Mouse (Mus musculus): ENCODE results near the gene Fam193b. TPM values are rescaled to one million over a fixed set of nuclear protein-coding genes. Genes with fewer than 3 reads are reported as not detected.
A peak's percentile ranks its signal among the peaks of the same experiment; 100 is the strongest.

Gene Fam193b
- polyA plus RNA-seq (2015; fragmentation: Nextera tagmentation; extraction: Ambion mirVana), result 26.1 and 30.1 TPM in 2 replicates

DNA sequence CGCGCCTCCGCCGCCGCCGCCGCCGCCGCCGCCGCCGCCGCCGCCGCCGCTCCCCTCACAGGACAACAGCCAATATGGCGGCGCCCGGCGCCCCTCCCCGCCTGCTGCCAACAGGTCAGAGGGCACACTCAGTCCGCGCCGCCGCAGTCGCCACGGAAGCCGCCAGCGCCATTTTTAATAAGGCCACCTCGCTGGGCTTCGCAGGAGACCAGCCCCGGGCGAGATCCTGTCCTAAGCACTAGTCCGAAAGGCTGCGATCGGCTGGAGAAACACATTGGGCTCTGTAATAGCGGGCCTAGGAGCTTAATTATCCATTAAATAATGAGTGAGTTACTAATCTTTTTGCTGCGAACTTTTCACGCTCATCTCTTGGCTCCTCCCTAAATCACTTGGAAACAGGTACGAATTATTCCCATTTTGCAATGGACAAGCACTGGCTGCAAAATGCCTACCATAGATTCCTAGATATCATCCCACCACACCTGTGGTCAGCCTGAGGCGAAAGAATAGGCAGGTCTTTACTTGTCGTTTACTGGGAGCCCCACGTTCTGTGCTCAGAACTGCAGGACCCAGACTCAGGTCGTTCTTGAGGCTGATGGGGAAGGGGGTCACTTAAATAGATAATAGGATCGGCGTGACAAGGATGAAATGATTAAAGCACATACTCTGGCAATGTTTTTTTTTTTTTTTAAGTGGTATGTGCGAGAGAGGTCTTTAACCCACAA is at the start of gene Fam193b:
TSS of gene Fam193b (minus strand) at position 94 of the 725 bp plus-strand sequence.
- H3K4me2 ChIP-seq (ENCODE audit: low read depth, low read length), result peak within 1 kb of the TSS; percentile 96
- H3K27ac ChIP-seq (ENCODE audit: low read length), result peak within 1 kb of the TSS; percentile 91
- H3K4me1 ChIP-seq (ENCODE audit: control insufficient read depth, insufficient read depth, low read length), result peaks cover 15% of the 10 kb centered on the region
- ATAC-seq (ENCODE audit: insufficient read depth, low FRiP score), result peak; percentile 94
- H3K36me3 ChIP-seq (ENCODE audit: control insufficient read depth, insufficient read depth, low read length), result no peaks in the 10 kb centered on the region
- no peaks in the 10 kb centered on the region for H3K27me3 ChIP-seq (ENCODE audit: control insufficient read depth, insufficient read depth, low read length)
- WGBS, result 2% methylated on average over 26 of the region's 47 CpGs
- no peaks in the 10 kb centered on the region for H3K9me3 ChIP-seq (replicated peaks; ENCODE audit: control insufficient read depth, low read length)
- peak within 1 kb of the TSS; percentile 95 for H3K9ac ChIP-seq (ENCODE audit: low read length)
- peak within 1 kb of the TSS; percentile 94 for H3K4me3 ChIP-seq (replicated peaks; ENCODE audit: low read length)

DNA sequence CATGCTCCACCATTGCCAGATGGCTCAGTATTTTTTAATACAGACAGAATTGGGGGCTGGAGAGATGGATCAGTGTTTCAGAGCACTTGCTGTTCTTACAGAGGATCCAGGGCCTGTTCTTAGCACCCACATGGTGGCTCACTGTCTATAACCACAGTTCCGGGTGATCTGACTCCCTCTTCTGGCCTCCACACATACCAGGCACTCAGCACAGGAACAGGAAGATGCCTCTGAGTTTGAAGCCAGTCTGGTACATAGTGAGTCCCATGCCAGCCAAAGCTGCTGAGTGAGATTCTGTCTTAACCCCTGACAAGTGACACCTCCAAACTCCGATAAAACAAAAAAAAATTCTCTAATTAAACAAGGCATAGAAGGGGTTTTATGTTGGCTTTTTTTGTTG is 49.4 kb upstream of the Fam193b start:
- no peak for ATAC-seq (ENCODE audit: insufficient read depth, low FRiP score)
- no peaks in the 10 kb centered on the region for H3K36me3 ChIP-seq (ENCODE audit: control insufficient read depth, insufficient read depth, low read length)
- no peak overlapping the region for H3K9ac ChIP-seq (ENCODE audit: low read length)
- H3K27ac ChIP-seq (ENCODE audit: low read length), result no peak overlapping the region
- no peaks in the 10 kb centered on the region for H3K9me3 ChIP-seq (replicated peaks; ENCODE audit: control insufficient read depth, low read length)
- H3K4me3 ChIP-seq (replicated peaks; ENCODE audit: low read length), result no peak overlapping the region
- H3K4me1 ChIP-seq (ENCODE audit: control insufficient read depth, insufficient read depth, low read length), result peaks cover 10% of the 10 kb centered on the region
- no peaks in the 10 kb centered on the region for H3K27me3 ChIP-seq (ENCODE audit: control insufficient read depth, insufficient read depth, low read length)
- 82% methylated on average over 2 of the region's 2 CpGs for WGBS
- no peak overlapping the region for H3K4me2 ChIP-seq (ENCODE audit: low read depth, low read length)

DNA sequence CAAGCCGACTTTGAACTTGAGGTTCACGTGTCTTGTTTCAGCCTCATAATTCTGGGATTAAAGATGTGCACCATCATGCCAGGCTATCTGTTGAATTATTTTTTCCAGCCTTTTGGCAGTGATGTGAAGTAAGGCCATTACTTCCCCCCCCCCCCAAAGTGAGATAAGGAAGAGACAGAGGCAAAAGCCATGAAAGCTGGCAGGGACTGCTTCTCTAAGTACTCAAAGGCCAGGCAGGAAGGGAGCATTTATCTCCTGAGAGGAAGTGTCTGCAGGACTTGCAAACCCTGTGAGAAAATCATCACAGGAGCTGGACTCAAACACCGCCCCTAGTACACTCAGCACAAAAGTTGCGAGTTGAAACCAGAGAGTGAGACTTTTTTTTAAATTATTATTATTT is 48.4 kb upstream of the Fam193b start:
- Histone ChIP-seq H3K36me3 (ENCODE audit: control insufficient read depth, insufficient read depth, low read length) (no peaks in the 10 kb centered on the region), H3K9me3 (replicated peaks; ENCODE audit: control insufficient read depth, low read length) (no peaks in the 10 kb centered on the region), H3K4me1 (ENCODE audit: control insufficient read depth, insufficient read depth, low read length) (peaks cover 10% of the 10 kb centered on the region), H3K27ac (ENCODE audit: low read length) (no peak overlapping the region), H3K9ac (ENCODE audit: low read length) (no peak overlapping the region), H3K27me3 (ENCODE audit: control insufficient read depth, insufficient read depth, low read length) (no peaks in the 10 kb centered on the region), H3K4me3 (replicated peaks; ENCODE audit: low read length) (no peak overlapping the region), H3K4me2 (ENCODE audit: low read depth, low read length) (no peak overlapping the region)
- 87% methylated on average over 4 of the region's 4 CpGs for WGBS
- no peak for ATAC-seq (ENCODE audit: insufficient read depth, low FRiP score)

DNA sequence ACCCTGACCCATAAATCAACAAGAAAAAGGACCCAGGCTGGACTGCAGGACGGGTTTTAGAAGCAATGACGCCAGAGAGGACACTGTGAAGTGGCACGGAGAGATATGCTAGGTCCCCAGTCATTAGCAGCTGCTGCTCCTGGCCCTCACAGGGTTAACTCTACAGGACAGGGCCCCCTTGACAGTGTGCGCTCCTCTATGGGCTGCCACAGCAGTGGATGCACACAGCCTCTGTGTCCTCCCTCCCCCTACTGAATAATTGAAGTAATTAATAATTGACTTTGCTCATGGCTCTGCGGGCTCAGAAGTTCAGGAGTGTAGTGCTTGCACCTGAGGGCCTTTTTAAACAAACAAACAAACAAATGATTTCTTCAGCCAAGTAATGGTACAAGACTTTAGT is 42.6 kb upstream of the Fam193b start:
- no peaks in the 10 kb centered on the region; the same call in 1 of the 2 replicates for H3K36me3 ChIP-seq (ENCODE audit: control insufficient read depth, insufficient read depth, low read length)
- H3K9ac ChIP-seq (ENCODE audit: low read length), result no peak overlapping the region
- no peak for ATAC-seq (ENCODE audit: insufficient read depth, low FRiP score)
- no peaks in the 10 kb centered on the region for H3K9me3 ChIP-seq (replicated peaks; ENCODE audit: control insufficient read depth, low read length)
- no peak overlapping the region for H3K27ac ChIP-seq (ENCODE audit: low read length)
- H3K4me3 ChIP-seq (replicated peaks; ENCODE audit: low read length), result no peak overlapping the region
- no peaks in the 10 kb centered on the region for H3K27me3 ChIP-seq (ENCODE audit: control insufficient read depth, insufficient read depth, low read length)
- H3K4me1 ChIP-seq (ENCODE audit: control insufficient read depth, insufficient read depth, low read length), result no peaks in the 10 kb centered on the region
- no peak overlapping the region for H3K4me2 ChIP-seq (ENCODE audit: low read depth, low read length)
- WGBS, result 33% methylated on average over 5 of the region's 5 CpGs

DNA sequence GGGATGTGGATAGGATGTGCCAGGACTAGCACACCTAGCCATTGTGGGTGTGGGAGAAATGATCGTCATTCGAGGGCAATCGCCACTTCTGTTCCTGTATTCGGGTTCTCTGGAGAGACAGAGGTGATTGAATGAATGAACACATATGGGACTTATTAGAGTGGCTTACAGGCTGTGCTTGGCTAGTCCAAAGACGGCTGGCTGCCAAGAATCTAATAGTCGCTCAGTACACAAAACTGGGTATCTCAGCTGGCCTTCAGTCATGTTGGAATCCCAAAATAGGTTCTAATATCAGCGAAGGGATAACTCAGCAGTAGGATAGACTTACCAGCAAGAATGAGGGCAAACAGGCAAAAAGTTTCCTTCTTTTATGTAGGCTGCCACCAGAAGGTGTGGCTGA is 41.1 kb upstream of the Fam193b start:
- WGBS, result 91% methylated on average over 7 of the region's 7 CpGs
- Histone ChIP-seq H3K4me2 (ENCODE audit: low read depth, low read length) (no peak overlapping the region), H3K9ac (ENCODE audit: low read length) (no peak overlapping the region), H3K36me3 (ENCODE audit: control insufficient read depth, insufficient read depth, low read length) (no peaks in the 10 kb centered on the region; the same call in 1 of the 2 replicates), H3K27ac (ENCODE audit: low read length) (no peak overlapping the region), H3K9me3 (replicated peaks; ENCODE audit: control insufficient read depth, low read length) (no peaks in the 10 kb centered on the region), H3K27me3 (ENCODE audit: control insufficient read depth, insufficient read depth, low read length) (no peaks in the 10 kb centered on the region), H3K4me1 (ENCODE audit: control insufficient read depth, insufficient read depth, low read length) (no peaks in the 10 kb centered on the region), H3K4me3 (replicated peaks; ENCODE audit: low read length) (no peak overlapping the region)
- ATAC-seq (ENCODE audit: insufficient read depth, low FRiP score), result no peak

DNA sequence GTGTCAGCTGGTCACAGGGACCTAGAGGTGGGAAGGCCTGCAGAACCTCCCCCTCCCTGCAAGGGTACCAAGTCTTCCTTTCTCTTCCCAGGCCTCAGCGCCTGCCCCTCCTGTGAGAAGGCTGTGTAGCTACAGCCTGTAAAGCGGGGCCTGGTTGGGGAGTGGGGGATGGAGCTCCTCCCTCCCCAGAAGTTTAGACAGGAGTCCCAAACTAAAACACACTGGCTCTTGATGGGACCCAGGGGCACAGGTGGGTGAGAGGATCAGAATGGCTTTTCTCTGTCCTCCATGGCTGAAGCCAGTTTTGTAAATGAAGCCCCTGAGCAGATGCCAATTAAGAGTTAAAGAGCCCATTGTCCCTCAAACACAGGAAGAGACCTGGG is 36.7 kb upstream of the Fam193b start:
- Histone ChIP-seq H3K27me3 (ENCODE audit: control insufficient read depth, insufficient read depth, low read length) (no peaks in the 10 kb centered on the region), H3K27ac (ENCODE audit: low read length) (no peak overlapping the region), H3K9ac (ENCODE audit: low read length) (no peak overlapping the region), H3K4me3 (replicated peaks; ENCODE audit: low read length) (no peak overlapping the region), H3K36me3 (ENCODE audit: control insufficient read depth, insufficient read depth, low read length) (no peaks in the 10 kb centered on the region; the same call in 1 of the 2 replicates), H3K4me1 (ENCODE audit: control insufficient read depth, insufficient read depth, low read length) (no peaks in the 10 kb centered on the region), H3K4me2 (ENCODE audit: low read depth, low read length) (no peak overlapping the region), H3K9me3 (replicated peaks; ENCODE audit: control insufficient read depth, low read length) (no peaks in the 10 kb centered on the region)
- 91% methylated on average over 2 of the region's 2 CpGs for WGBS
- ATAC-seq (ENCODE audit: insufficient read depth, low FRiP score), result no peak

DNA sequence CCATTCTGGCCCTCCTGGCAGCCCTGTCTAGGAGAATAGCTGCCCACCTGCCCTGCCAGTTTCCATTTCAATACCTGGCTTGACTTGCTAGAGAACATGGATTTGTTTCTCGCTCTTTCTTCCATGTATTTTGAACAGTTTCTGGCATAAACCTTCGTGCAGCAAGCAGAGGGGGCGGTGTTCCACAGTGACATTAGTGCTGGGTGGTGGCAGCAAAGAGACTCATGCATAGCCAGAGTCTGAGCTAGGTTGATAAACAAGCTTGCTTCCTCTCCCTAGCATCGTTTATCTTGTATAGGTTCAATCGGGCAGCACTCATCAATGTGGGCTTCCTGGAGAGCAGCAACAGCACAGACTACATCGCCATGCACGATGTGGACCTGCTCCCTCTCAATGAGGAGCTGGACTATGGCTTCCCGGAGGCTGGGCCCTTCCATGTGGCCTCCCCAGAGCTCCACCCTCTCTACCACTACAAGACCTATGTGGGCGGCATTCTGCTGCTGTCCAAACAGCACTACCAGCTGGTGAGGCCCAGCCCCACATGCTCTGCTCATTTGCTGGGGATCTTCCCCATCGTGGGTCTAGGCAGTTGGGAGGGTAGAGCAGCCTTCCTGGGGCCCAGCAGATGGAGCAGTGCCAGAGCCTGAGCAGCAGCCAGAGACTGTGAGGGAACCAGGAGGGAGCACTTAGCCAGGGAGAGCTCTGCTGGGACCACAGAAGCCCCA is 36.1 kb upstream of the Fam193b start:
- WGBS, result 69% methylated on average over 10 of the region's 10 CpGs
- no peaks in the 10 kb centered on the region for H3K9me3 ChIP-seq (replicated peaks; ENCODE audit: control insufficient read depth, low read length)
- H3K36me3 ChIP-seq (ENCODE audit: control insufficient read depth, insufficient read depth, low read length), result no peaks in the 10 kb centered on the region; the same call in 1 of the 2 replicates
- no peak for ATAC-seq (ENCODE audit: insufficient read depth, low FRiP score)
- no peak overlapping the region for H3K9ac ChIP-seq (ENCODE audit: low read length)
- no peaks in the 10 kb centered on the region for H3K4me1 ChIP-seq (ENCODE audit: control insufficient read depth, insufficient read depth, low read length)
- H3K4me3 ChIP-seq (replicated peaks; ENCODE audit: low read length), result no peak overlapping the region
- H3K4me2 ChIP-seq (ENCODE audit: low read depth, low read length), result no peak overlapping the region
- H3K27me3 ChIP-seq (ENCODE audit: control insufficient read depth, insufficient read depth, low read length), result no peaks in the 10 kb centered on the region
- H3K27ac ChIP-seq (ENCODE audit: low read length), result no peak overlapping the region

DNA sequence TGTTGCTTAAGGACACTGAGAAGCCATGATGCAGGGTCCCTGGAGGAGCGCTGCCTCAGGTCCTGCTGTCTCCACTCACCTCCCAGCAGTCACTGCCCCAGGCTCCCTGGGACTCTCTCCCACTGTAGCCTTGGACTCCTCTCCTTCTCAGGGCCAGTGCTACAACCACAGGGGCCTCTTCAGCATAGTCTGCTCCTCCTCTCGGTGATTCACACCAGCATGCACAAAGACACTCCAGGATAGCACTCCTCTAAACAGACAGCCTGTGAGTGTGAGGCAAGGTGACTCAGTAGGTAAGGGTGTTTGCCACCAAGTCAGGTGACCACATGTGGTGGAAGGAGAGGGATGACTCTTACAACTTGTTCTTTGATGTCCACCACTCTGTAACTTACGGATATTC is 33.7 kb upstream of the Fam193b start:
- Histone ChIP-seq H3K4me1 (ENCODE audit: control insufficient read depth, insufficient read depth, low read length) (peaks cover 5% of the 10 kb centered on the region), H3K27me3 (ENCODE audit: control insufficient read depth, insufficient read depth, low read length) (no peaks in the 10 kb centered on the region), H3K27ac (ENCODE audit: low read length) (no peak overlapping the region), H3K36me3 (ENCODE audit: control insufficient read depth, insufficient read depth, low read length) (no peaks in the 10 kb centered on the region), H3K4me2 (ENCODE audit: low read depth, low read length) (no peak overlapping the region), H3K4me3 (replicated peaks; ENCODE audit: low read length) (no peak overlapping the region), H3K9me3 (replicated peaks; ENCODE audit: control insufficient read depth, low read length) (no peaks in the 10 kb centered on the region), H3K9ac (ENCODE audit: low read length) (no peak overlapping the region)
- 89% methylated on average over 3 of the region's 3 CpGs for WGBS
- no peak for ATAC-seq (ENCODE audit: insufficient read depth, low FRiP score)

DNA sequence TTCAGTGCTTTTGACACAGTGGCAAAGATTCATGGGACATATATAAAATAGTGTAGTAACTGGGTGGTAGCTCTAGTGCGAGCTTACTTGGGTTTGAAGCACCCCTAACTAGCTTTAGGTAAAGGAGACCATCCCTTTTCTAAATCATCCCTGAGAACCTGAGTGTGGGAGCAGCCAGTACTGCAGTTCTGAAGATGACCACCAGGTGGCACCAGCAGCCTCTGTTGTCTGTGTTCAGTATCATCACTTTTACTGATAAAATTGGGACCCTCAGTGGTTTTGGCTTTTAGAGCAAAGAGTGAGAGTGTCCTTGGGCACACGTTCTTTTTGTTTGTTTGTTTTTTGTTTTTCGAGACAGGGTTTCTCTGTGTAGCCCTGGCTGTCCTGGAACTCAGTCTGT is 30.7 kb upstream of the Fam193b start:
- H3K36me3 ChIP-seq (ENCODE audit: control insufficient read depth, insufficient read depth, low read length), result peaks cover 5% of the 10 kb centered on the region; the same call in 1 of the 2 replicates
- 8% methylated on average over 3 of the region's 3 CpGs for WGBS
- H3K9me3 ChIP-seq (replicated peaks; ENCODE audit: control insufficient read depth, low read length), result no peaks in the 10 kb centered on the region
- no peak overlapping the region for H3K4me2 ChIP-seq (ENCODE audit: low read depth, low read length)
- ATAC-seq (ENCODE audit: insufficient read depth, low FRiP score), result no peak
- no peak overlapping the region for H3K4me3 ChIP-seq (replicated peaks; ENCODE audit: low read length)
- H3K4me1 ChIP-seq (ENCODE audit: control insufficient read depth, insufficient read depth, low read length), result peaks cover 5% of the 10 kb centered on the region
- H3K27me3 ChIP-seq (ENCODE audit: control insufficient read depth, insufficient read depth, low read length), result no peaks in the 10 kb centered on the region
- no peak overlapping the region for H3K9ac ChIP-seq (ENCODE audit: low read length)
- H3K27ac ChIP-seq (ENCODE audit: low read length), result no peak overlapping the region

All from stomach, embryonic 16.5 days (tissue).